Mouse (Mus musculus) ES-Bruce4 (cell line): ENCODE data around the gene Gulp1.

Experiments used
- CTCF ChIP-seq: IDR thresholded peaks from one replicate; pipeline ENCODE4 v1.8.1; 2011; ENCODE audit warnings: low read depth, low read length
- POLR2A ChIP-seq: IDR thresholded peaks from one replicate; pipeline ENCODE4 v1.8.1; 2011; ENCODE audit warnings: low read length; ENCODE audit not compliant: insufficient read depth

GRCm38 (mm10) chr1:44580390-44580789 is 29.1 kb downstream of the Gulp1 start:
- TF ChIP-seq CTCF: no peak
- no peak for TF ChIP-seq POLR2A
